Mouse (Mus musculus) intestine, postnatal 0 days (tissue): ENCODE data around the gene Phgdh. TPM values are rescaled to one million over a fixed set of nuclear protein-coding genes. Genes with fewer than 3 reads are reported as not detected.
"Not testable (repeated sequence)": the region's sequence is repeated elsewhere in the genome, so short reads cannot be mapped to it uniquely, and the experiment has no call there.

Source experiments
- ATAC-seq: fragments of 200-750 bp; cut with Nextera tagmentation; 2 replicates; pipeline ENCODE4 v1.8.0; 2017; ENCODE audit warnings: mild to moderate bottlenecking, moderate TSS enrichment, moderate library complexity
- H3K27ac ChIP-seq: fragments of 300-500 bp; sonication (generic); 2 replicates; pipeline ENCODE4 v1.5.1; 2014; ENCODE audit warnings: mild to moderate bottlenecking, low read depth, low read length, moderate library complexity
- H3K27me3 ChIP-seq: fragments of 300-500 bp; sonication (generic); replicated peaks from 2 replicates; pipeline ENCODE4 v1.6.1; 2014; ENCODE audit warnings: low read length, mixed read lengths; ENCODE audit not compliant: control insufficient read depth, insufficient read depth
- H3K36me3 ChIP-seq: fragments of 300-500 bp; sonication (generic); 2 replicates; pipeline ENCODE4 v1.6.1; 2014; ENCODE audit warnings: mild to moderate bottlenecking, moderate library complexity; ENCODE audit not compliant: control insufficient read depth, insufficient read depth
- H3K4me1 ChIP-seq: fragments of 300-500 bp; sonication (generic); replicated peaks from 2 replicates; pipeline ENCODE4 v1.6.1; 2014; ENCODE audit warnings: antibody characterized with exemption, low read length, mixed read lengths; ENCODE audit not compliant: control insufficient read depth, insufficient read depth
- H3K4me2 ChIP-seq: fragments of 300-500 bp; sonication (generic); replicated peaks from 2 replicates; pipeline ENCODE4 v1.6.1; 2014; ENCODE audit warnings: low read depth, mild to moderate bottlenecking, moderate library complexity
- H3K4me3 ChIP-seq: fragments of 300-500 bp; sonication (generic); 2 replicates; pipeline ENCODE4 v1.5.1; 2014; ENCODE audit warnings: low read depth, low read length
- H3K9ac ChIP-seq: fragments of 300-500 bp; sonication (generic); 2 replicates; pipeline ENCODE4 v1.6.1; 2014; ENCODE audit warnings: mild to moderate bottlenecking, low read depth, low read length
- H3K9me3 ChIP-seq: fragments of 300-500 bp; sonication (generic); 2 replicates; pipeline ENCODE4 v1.6.1; 2016; ENCODE audit warnings: mixed run types; ENCODE audit not compliant: control insufficient read depth
- CTCF ChIP-seq: sonication (generic); IDR thresholded peaks from 2 replicates; pipeline ENCODE4 v1.5.1; 2016; ENCODE audit warnings: low read depth, mild to moderate bottlenecking, control low read depth, antibody characterized with exemption, moderate library complexity
- WGBS: fragments of 180-500 bp; shearing (Covaris S2); extraction: QIAGEN DNeasy Blood & Tissue Kit; methylation state at CpG from one replicate; pipeline ENCODE4 v1.1.7; 2014; 5-methylcytosine and 5-hydroxymethylcytosine counted together
- polyA plus RNA-seq: library from polyadenylated mRNA; unstranded; fragments of >200 nt; fragmentation: Nextera tagmentation; extraction: Ambion mirVana; gene quantifications from 2 replicates; pipeline ENCODE4 v1.2.1, GENCODE M21; 2015

Phgdh gene
- 89.9 and 93.7 TPM in 2 replicates for polyA plus RNA-seq

GRCm38 (mm10) chr3:98339706-98340109 lies at the start of gene Phgdh:
Gene Phgdh (minus strand): TSS chr3:98339990.
- not testable (repeated sequence) for H3K9me3 ChIP-seq, H3K4me1 ChIP-seq, H3K27me3 ChIP-seq, H3K36me3 ChIP-seq, H3K27ac ChIP-seq
- WGBS = 0% methylated on average over 9 of the region's 10 CpGs
- peak within 1 kb of the TSS; percentile 41 for H3K9ac ChIP-seq
- peak within 1 kb of the TSS; percentile 87 for H3K4me2 ChIP-seq
- peak; percentile 28; the same call in 1 of the 2 replicates for ATAC-seq
- peak within 1 kb of the TSS; percentile 36 for H3K4me3 ChIP-seq

- WGBS = 73% methylated on average over 3 of the region's 3 CpGs
- TF ChIP-seq CTCF = no peak
- H3K4me2 ChIP-seq = no peak overlapping the region
- no peaks in the 10 kb centered on the region for H3K27me3 ChIP-seq
- H3K9ac ChIP-seq = no peak overlapping the region
- H3K9me3 ChIP-seq = no peaks in the 10 kb centered on the region
- no peak overlapping the region for H3K4me3 ChIP-seq
- H3K27ac ChIP-seq = no peak overlapping the region
- H3K4me1 ChIP-seq = no peaks in the 10 kb centered on the region
- no peaks in the 10 kb centered on the region for H3K36me3 ChIP-seq
- ATAC-seq = no peak
Measured at GRCm38 (mm10) chr3:98389305-98389704, 49.5 kb upstream of the Phgdh start.

GRCm38 (mm10) chr3:98387756-98388155 lies 48.0 kb upstream of the Phgdh start:
- WGBS = 68% methylated on average over 7 of the region's 7 CpGs
- H3K27ac ChIP-seq = no peak overlapping the region
- H3K9me3 ChIP-seq = no peaks in the 10 kb centered on the region
- H3K36me3 ChIP-seq = no peaks in the 10 kb centered on the region
- no peak for TF ChIP-seq CTCF
- H3K4me2 ChIP-seq = no peak overlapping the region
- ATAC-seq = no peak
- no peak overlapping the region for H3K9ac ChIP-seq
- H3K4me3 ChIP-seq = no peak overlapping the region
- H3K27me3 ChIP-seq = no peaks in the 10 kb centered on the region
- no peaks in the 10 kb centered on the region for H3K4me1 ChIP-seq

- Histone ChIP-seq H3K27ac (no peak overlapping the region), H3K9me3 (no peaks in the 10 kb centered on the region), H3K9ac (no peak overlapping the region), H3K36me3 (no peaks in the 10 kb centered on the region), H3K4me2 (no peak overlapping the region), H3K4me1 (no peaks in the 10 kb centered on the region), H3K27me3 (no peaks in the 10 kb centered on the region), H3K4me3 (no peak overlapping the region)
- WGBS = 73% methylated on average over 4 of the region's 4 CpGs
- TF ChIP-seq CTCF = no peak
- no peak for ATAC-seq
Measured at GRCm38 (mm10) chr3:98387086-98387485, 47.3 kb upstream of the Phgdh start.

GRCm38 (mm10) chr3:98383024-98383790 lies 43.4 kb upstream of the Phgdh start:
- TF ChIP-seq CTCF = no peak
- 11% methylated on average over 21 of the region's 21 CpGs for WGBS
- peak overlapping the region; percentile 62; the same call in 1 of the 2 replicates for H3K9ac ChIP-seq
- peak overlapping the region; percentile 94 for H3K4me2 ChIP-seq
- no peaks in the 10 kb centered on the region for H3K36me3 ChIP-seq
- ATAC-seq = no peak
- H3K27me3 ChIP-seq = no peaks in the 10 kb centered on the region
- no peaks in the 10 kb centered on the region for H3K9me3 ChIP-seq
- no peak overlapping the region for H3K27ac ChIP-seq
- H3K4me3 ChIP-seq = peak overlapping the region; percentile 74
- H3K4me1 ChIP-seq = no peaks in the 10 kb centered on the region

- H3K4me1 ChIP-seq = no peaks in the 10 kb centered on the region
- peak within 1 kb of the TSS; percentile 94 for H3K4me2 ChIP-seq
- H3K9ac ChIP-seq = peak within 1 kb of the TSS; percentile 62
- peak; percentile 67 for ATAC-seq
- H3K27me3 ChIP-seq = no peaks in the 10 kb centered on the region
- H3K4me3 ChIP-seq = peak within 1 kb of the TSS; percentile 74
- no peaks in the 10 kb centered on the region for H3K9me3 ChIP-seq
- under 1% methylated on average over 42 of the region's 42 CpGs for WGBS
- H3K36me3 ChIP-seq = no peaks in the 10 kb centered on the region
- peak; percentile 44 for TF ChIP-seq CTCF
- peak within 1 kb of the TSS; percentile 46; the same call in 1 of the 2 replicates for H3K27ac ChIP-seq
Measured at GRCm38 (mm10) chr3:98382246-98382939, 42.6 kb upstream of the Phgdh start, which contains the start of gene Zfp697. Gene Zfp697 (plus strand): TSS chr3:98382461.
